Comparison of ENCODE assay signal across 9 mouse cellular contexts in the genomic region with DNA sequence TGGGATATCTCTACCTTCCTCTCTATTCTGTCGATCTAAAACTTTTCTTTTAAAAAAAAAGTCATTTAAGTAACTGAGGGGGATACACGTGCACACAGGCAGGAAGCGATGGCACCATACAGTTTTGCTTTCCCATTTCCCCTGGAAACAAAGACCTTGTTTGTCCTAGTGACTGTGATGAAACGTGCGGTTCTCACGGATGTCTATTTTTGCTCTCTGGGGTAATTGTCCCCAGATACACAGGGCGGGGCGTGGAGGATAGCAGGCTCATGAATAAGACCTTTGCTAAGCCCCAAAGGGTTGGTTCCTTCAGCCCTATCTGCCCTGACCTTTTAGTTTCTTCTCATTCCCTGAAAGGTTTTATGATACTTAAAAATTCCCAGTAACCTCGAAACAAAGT.
DNase-seq lines count a peak whose midpoint lies in the region; TF ChIP-seq lines count a peak whose summit lies in the region.
"Had no signal": no experiment of that assay in that cellular context is flagged by ENCODE, and none has a peak within 500 bp of the region (broad histone marks: within the 10 kb centered on the region; RNA-seq: fewer than 3 reads in every experiment).

No protein-coding gene starts in this region.

- 74% methylated on average over 9 of the region's 9 CpGs for WGBS in kidney, adult 2 months

- H3K4me3 ChIP-seq in kidney, adult 2 months (ENCODE audit: insufficient read depth, low read depth, low read length) = no peak overlapping the region
- H3K4me3 ChIP-seq in left cerebral cortex, adult 2 months = no peak overlapping the region
- H3K4me3 ChIP-seq: forebrain, embryonic 12.5 days had no signal

- intact Hi-C loops in heart, postnatal 10 days (cut with DNase I) = no loop called here
- intact Hi-C loops in left cerebral cortex, adult 2 months (cut with DNase I) = no loop called here

- no peak for TF ChIP-seq POLR2A in kidney, adult 2 months (IDR thresholded peaks at IDR 0.05; ENCODE audit: low read depth, low read length)

- no peak for TF ChIP-seq CTCF in kidney, adult 2 months (conservative IDR thresholded peaks at IDR 0.05; ENCODE audit: insufficient read depth, insufficient read length, low read depth, low read length)
- no peak for TF ChIP-seq CTCF in left cerebral cortex, adult 2 months (IDR thresholded peaks at IDR 0.05)

- peak; percentile 34 for DNase-seq in kidney, adult 2 months
- DNase-seq in kidney, adult 9 months = no peak
- DNase-seq in T-cell, adult 2 months (ENCODE audit: low spot score) = peak; percentile 63
- DNase-seq in heart, postnatal 10 days = peak; percentile 61 to 62
- peak; percentile 80 for DNase-seq in lung, postnatal 36 days
- DNase-seq in layer of hippocampus, adult 9-11 months = no peak
- DNase-seq in left cerebral cortex, adult 2 months (ENCODE audit: extremely low spot score in 1 of 2, low spot score in 2 of 2) = no peak
- DNase-seq in adrenal gland, postnatal 4 days (ENCODE audit: low spot score in 2 of 2) = no peak

- H3K27ac ChIP-seq in kidney, adult 2 months (ENCODE audit: insufficient read depth, low read depth, low read length) = no peak overlapping the region
- no peak overlapping the region for H3K27ac ChIP-seq in left cerebral cortex, adult 2 months
- H3K27ac ChIP-seq: forebrain, embryonic 12.5 days had no signal

- no peaks in the 10 kb centered on the region for H3K36me3 ChIP-seq in kidney, adult 2 months (ENCODE audit: control insufficient read depth, insufficient read depth, low read length)
- H3K36me3 ChIP-seq: forebrain, embryonic 12.5 days had no signal

- no peaks in the 10 kb centered on the region for H3K27me3 ChIP-seq in kidney, adult 2 months (replicated peaks; ENCODE audit: control insufficient read depth, insufficient read depth, low read length)
- H3K27me3 ChIP-seq: forebrain, embryonic 12.5 days had no signal

- H3K4me1 ChIP-seq in kidney, adult 2 months (ENCODE audit: control insufficient read depth, insufficient read depth, low read length) = no peaks in the 10 kb centered on the region
- H3K4me1 ChIP-seq: forebrain, embryonic 12.5 days had no signal

Comparison
In these comparisons a context has a peak if more than half of its experiments do, and no peak if none do; other contexts are left out.
1. DNase-seq: peak in kidney, adult 2 months (single experiment), T-cell, adult 2 months (single experiment), heart, postnatal 10 days (2 of 2) and lung, postnatal 36 days (single experiment); none in kidney, adult 9 months (single experiment), layer of hippocampus, adult 9-11 months (single experiment), left cerebral cortex, adult 2 months (0 of 2) and adrenal gland, postnatal 4 days (0 of 2).